In the genomic region with DNA sequence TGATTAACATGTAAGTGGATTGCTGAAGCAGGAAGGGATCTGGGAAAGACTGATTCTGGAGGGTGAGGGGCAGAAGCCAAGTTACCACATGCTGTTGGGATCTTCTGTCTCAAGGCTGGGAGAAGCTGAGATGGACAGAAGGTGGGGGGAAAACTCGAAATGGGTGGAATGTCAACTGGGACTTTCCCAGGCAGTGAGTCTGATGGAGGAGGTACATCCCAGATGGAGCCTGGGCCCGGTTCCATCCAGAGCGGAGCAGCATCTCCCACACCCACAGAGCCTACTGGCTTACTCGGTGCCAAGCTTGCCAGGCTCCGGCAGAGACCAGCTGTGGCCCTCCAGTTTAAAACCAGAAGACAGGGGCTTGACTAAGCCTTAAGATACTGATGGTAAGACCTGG, we compare ENCODE assay signal across 8 mouse cellular contexts. TPM values are rescaled to one million over a fixed set of nuclear protein-coding genes. Genes with fewer than 3 reads are reported as not detected.
A peak's percentile ranks its signal among the peaks of the same experiment; 100 is the strongest.
DNase-seq lines count a peak whose midpoint lies in the region; ATAC-seq lines count a peak whose summit lies in the region.
"Had no signal": no experiment of that assay in that cellular context is flagged by ENCODE, and none has a peak within 500 bp of the region (broad histone marks: within the 10 kb centered on the region; RNA-seq: fewer than 3 reads in every experiment).

No protein-coding gene starts in this region.

- H3K27ac ChIP-seq in kidney, embryonic 16.5 days (ENCODE audit: low read length), result no peak overlapping the region

- no peak for ATAC-seq in kidney, embryonic 16.5 days (ENCODE audit: low FRiP score, low TSS enrichment)

- H3K4me3 ChIP-seq in kidney, embryonic 16.5 days (ENCODE audit: low read length), result no peak overlapping the region

- peaks cover 4% of the 10 kb centered on the region; the same call in 1 of the 2 replicates for H3K4me1 ChIP-seq in kidney, embryonic 16.5 days (ENCODE audit: insufficient read depth, low read length)

- no peaks in the 10 kb centered on the region for H3K27me3 ChIP-seq in kidney, embryonic 16.5 days (ENCODE audit: insufficient read depth, low read length)

- peak; percentile 92 for DNase-seq in brain, adult 2 months (ENCODE audit: low read depth, low spot score)
- DNase-seq in cerebellum, adult 11-12 months, result peak; percentile 83
- peak; percentile 59 to 61 for DNase-seq in heart, adult 9 months (ENCODE audit: low spot score in 2 of 2)
- DNase-seq in left cerebral cortex, adult 8-10 months (ENCODE audit: low spot score in 2 of 2), result peak; percentile 9 to 87
- DNase-seq in telencephalon, adult 2 months (ENCODE audit: low read depth, low spot score), result peak; percentile 83
- no peak for DNase-seq in ovary, adult 18-20 months (ENCODE audit: low spot score)

- 73% methylated on average over 5 of the region's 5 CpGs for WGBS in kidney, embryonic 16.5 days

- no peak overlapping the region for H3K9ac ChIP-seq in kidney, embryonic 16.5 days (replicated peaks; ENCODE audit: low read length)

- no peaks in the 10 kb centered on the region for H3K9me3 ChIP-seq in kidney, embryonic 16.5 days (ENCODE audit: low read length)

- no peak overlapping the region for H3K4me2 ChIP-seq in kidney, embryonic 16.5 days (replicated peaks; ENCODE audit: low read depth, low read length)

- peaks cover 11% of the 10 kb centered on the region for H3K36me3 ChIP-seq in kidney, embryonic 16.5 days (ENCODE audit: insufficient read depth, low read length)

RNA-seq across cellular contexts. Expression of a gene that starts 33.4 kb away (rescaled TPM):
- total RNA-seq in left cerebral cortex, adult 8-10 months (2022), result not detected
- not detected in 2 replicates for polyA plus RNA-seq in kidney, embryonic 16.5 days (2015; fragmentation: Nextera tagmentation; extraction: Ambion mirVana)
- polyA plus RNA-seq: neural tube, embryonic 11.5 days had no signal

RNA-seq across cellular contexts. Expression of a gene that starts 52.3 kb away (rescaled TPM):
- total RNA-seq in left cerebral cortex, adult 8-10 months (2022), result 10 to 100 TPM; 10.6 to 15.2 (median 13.0) TPM
- 39.5 and 40.2 TPM in 2 replicates for polyA plus RNA-seq in kidney, embryonic 16.5 days (2015; fragmentation: Nextera tagmentation; extraction: Ambion mirVana)

RNA-seq across cellular contexts. Expression of a gene that starts 57.8 kb away (rescaled TPM):
- total RNA-seq in left cerebral cortex, adult 8-10 months (2022), result under 1 TPM; 0.09 to 0.27 (median 0.18) TPM
- 1.6 and 2.0 TPM in 2 replicates for polyA plus RNA-seq in kidney, embryonic 16.5 days (2015; fragmentation: Nextera tagmentation; extraction: Ambion mirVana)
